Mouse (Mus musculus) CH12.LX (cell line): ENCODE results near the gene Dmrtc2. TPM values are rescaled to one million over a fixed set of nuclear protein-coding genes. Genes with fewer than 3 reads are reported as not detected.

Source experiments
- DNase-seq: peaks from one replicate; pipeline ENCODE4 v3.0.0-alpha.2; 2013; ENCODE audit errors: extremely low read depth
- H3K27ac ChIP-seq: 2 replicates; pipeline ENCODE4 v1.5.1; 2012; ENCODE audit warnings: low read depth, mild to moderate bottlenecking, control low read depth, moderate library complexity; ENCODE audit not compliant: insufficient read depth
- H3K27me3 ChIP-seq: replicated peaks from 2 replicates; pipeline ENCODE3; 2012; ENCODE audit warnings: inconsistent platforms
- H3K36me3 ChIP-seq, 2 experiments: replicated peaks in 1 of 2; 2 replicates each; pipeline versions ENCODE3 to v1.6.1; 2012; ENCODE audit warnings: inconsistent platforms in 1 of 2, low read length in 1 of 2, mild to moderate bottlenecking in 1 of 2, mixed read lengths in 1 of 2, moderate library complexity in 1 of 2; ENCODE audit not compliant: control insufficient read depth in 1 of 2, insufficient read depth in 1 of 2
- H3K4me1 ChIP-seq, 2 experiments: 2 replicates each; pipeline ENCODE4 v1.6.1; 2012; ENCODE audit warnings: inconsistent platforms in 1 of 2, moderate library complexity in 1 of 2; ENCODE audit not compliant: insufficient read depth in 2 of 2, control insufficient read depth in 1 of 2
- H3K4me2 ChIP-seq: 2 replicates; pipeline ENCODE4 v1.6.1; 2012; ENCODE audit warnings: low read depth, mild to moderate bottlenecking, control low read depth; ENCODE audit not compliant: poor library complexity, insufficient read depth, severe bottlenecking
- H3K4me3 ChIP-seq, 3 experiments: fragments of 150-350 bp in 1 of 3; sonication (generic) in 1 of 3; replicated peaks in 1 of 3; 2 replicates each; pipeline versions ENCODE3 to v1.5.1; 2011 to 2012; ENCODE audit warnings: low read depth in 2 of 3, low read length in 2 of 3, mild to moderate bottlenecking in 2 of 3, moderate library complexity in 2 of 3, control low read depth in 1 of 3, improper control_type of control experiment in 1 of 3, inconsistent platforms in 1 of 3, mixed read lengths in 1 of 3; ENCODE audit not compliant: poor library complexity in 1 of 3
- H3K79me2 ChIP-seq: replicated peaks from 2 replicates; pipeline ENCODE4 v1.6.1; 2012; ENCODE audit warnings: mild to moderate bottlenecking, moderate library complexity; ENCODE audit not compliant: control insufficient read depth, poor library complexity, insufficient read depth, severe bottlenecking; ENCODE audit errors: extremely low read depth
- H3K9ac ChIP-seq: 2 replicates; pipeline ENCODE4 v1.6.1; 2012; ENCODE audit warnings: low read depth, mild to moderate bottlenecking, control low read depth, moderate library complexity; ENCODE audit not compliant: insufficient read depth
- H3K9me3 ChIP-seq: replicated peaks from 2 replicates; pipeline ENCODE3; 2012; ENCODE audit warnings: low read length, inconsistent platforms, mixed read lengths
- BHLHE40 ChIP-seq: IDR thresholded peaks from 2 replicates; pipeline ENCODE4 v1.6.1; 2011; ENCODE audit warnings: mild to moderate bottlenecking, low read depth, low read length, improper control_type of control experiment
- CHD2 ChIP-seq: IDR thresholded peaks from 2 replicates; pipeline ENCODE4 v1.6.1; 2011; ENCODE audit warnings: low read length, improper control_type of control experiment
- CTCF ChIP-seq, 2 experiments: IDR thresholded peaks in 1 of 2; conservative IDR thresholded peaks in 1 of 2; 2 replicates each; pipeline ENCODE4 v1.5.1; 2011 to 2012; ENCODE audit warnings: low read depth in 2 of 2, low read length in 2 of 2, improper control_type of control experiment in 1 of 2, inconsistent platforms in 1 of 2, mild to moderate bottlenecking in 1 of 2, moderate library complexity in 1 of 2
- E2F4 ChIP-seq: IDR thresholded peaks from 2 replicates; pipeline ENCODE4 v1.6.1; 2011; ENCODE audit warnings: low read depth, low read length, improper control_type of control experiment; ENCODE audit not compliant: insufficient replicate concordance
- ELF1 ChIP-seq: IDR thresholded peaks from 2 replicates; pipeline ENCODE4 v1.6.1; 2014; ENCODE audit warnings: low read depth, mild to moderate bottlenecking, inconsistent platforms, low read length, improper control_type of control experiment
- EP300 ChIP-seq: IDR thresholded peaks from 2 replicates; pipeline ENCODE4 v1.6.1; 2011; ENCODE audit warnings: low read length, improper control_type of control experiment
- GABPA ChIP-seq: IDR thresholded peaks from 2 replicates; pipeline ENCODE4 v1.6.1; 2012; ENCODE audit warnings: low read depth, low read length, improper control_type of control experiment, inconsistent platforms; ENCODE audit not compliant: insufficient replicate concordance
- HCFC1 ChIP-seq: IDR thresholded peaks from 2 replicates; pipeline ENCODE4 v1.6.1; 2012; ENCODE audit warnings: low read depth, mild to moderate bottlenecking, inconsistent platforms, low read length, improper control_type of control experiment
- IRF4 ChIP-seq: IDR thresholded peaks from 2 replicates; pipeline ENCODE4 v1.6.1; 2014; ENCODE audit warnings: low read depth, mild to moderate bottlenecking, inconsistent platforms, low read length, improper control_type of control experiment
- JUN ChIP-seq: IDR thresholded peaks from 2 replicates; pipeline ENCODE4 v1.6.1; 2011; ENCODE audit warnings: low read depth, mild to moderate bottlenecking, low read length, improper control_type of control experiment, moderate library complexity; ENCODE audit not compliant: insufficient read depth
- JUND ChIP-seq: conservative IDR thresholded peaks from 2 replicates; pipeline ENCODE4 v1.6.1; 2011; ENCODE audit warnings: low read depth, low read length, improper control_type of control experiment
- KAT2A ChIP-seq: IDR thresholded peaks from 2 replicates; pipeline ENCODE4 v1.6.1; 2012; ENCODE audit warnings: low read length, improper control_type of control experiment, inconsistent platforms; ENCODE audit not compliant: insufficient replicate concordance
- MAFK ChIP-seq: IDR thresholded peaks from 2 replicates; pipeline ENCODE4 v1.6.1; 2011; ENCODE audit warnings: low read length, improper control_type of control experiment; ENCODE audit not compliant: insufficient replicate concordance
- MAX ChIP-seq: IDR thresholded peaks from 2 replicates; pipeline ENCODE4 v1.6.1; 2011; ENCODE audit warnings: low read length, improper control_type of control experiment
- MAZ ChIP-seq: IDR thresholded peaks from 2 replicates; pipeline ENCODE4 v1.6.1; 2012; ENCODE audit warnings: low read depth, mild to moderate bottlenecking, inconsistent platforms, low read length, improper control_type of control experiment, moderate library complexity
- MEF2A ChIP-seq: IDR thresholded peaks from 2 replicates; pipeline ENCODE4 v1.6.1; 2014; ENCODE audit warnings: low read depth, mild to moderate bottlenecking, inconsistent platforms, low read length, improper control_type of control experiment, borderline replicate concordance
- MXI1 ChIP-seq: IDR thresholded peaks from 2 replicates; pipeline ENCODE4 v1.6.1; 2011; ENCODE audit warnings: mild to moderate bottlenecking, low read depth, low read length, improper control_type of control experiment
- MYC ChIP-seq: IDR thresholded peaks from 2 replicates; pipeline ENCODE4 v1.6.1; 2011; ENCODE audit warnings: low read depth, mild to moderate bottlenecking, improper control_type of control experiment, low read length
- NELFE ChIP-seq: IDR thresholded peaks from 2 replicates; pipeline ENCODE4 v1.6.1; 2011; ENCODE audit warnings: low read depth, low read length, improper control_type of control experiment
- NRF1 ChIP-seq: IDR thresholded peaks from 2 replicates; pipeline ENCODE4 v1.6.1; 2014; ENCODE audit warnings: low read depth, mild to moderate bottlenecking, inconsistent platforms, low read length, improper control_type of control experiment, moderate library complexity
- PAX5 ChIP-seq: IDR thresholded peaks from 2 replicates; pipeline ENCODE4 v1.6.1; 2012; ENCODE audit warnings: low read length, inconsistent platforms, mixed read lengths
- POLR2A ChIP-seq: IDR thresholded peaks from 2 replicates; pipeline ENCODE4 v1.6.1; 2011; ENCODE audit warnings: low read depth, mild to moderate bottlenecking, improper control_type of control experiment, low read length
- POLR2AphosphoS2 ChIP-seq: IDR thresholded peaks from 2 replicates; pipeline ENCODE4 v1.6.1; 2011; ENCODE audit warnings: low read depth, low read length, improper control_type of control experiment
- RAD21 ChIP-seq: IDR thresholded peaks from 2 replicates; pipeline ENCODE4 v1.6.1; 2011; ENCODE audit warnings: low read depth, mild to moderate bottlenecking, low read length, improper control_type of control experiment, moderate library complexity
- RCOR1 ChIP-seq: conservative IDR thresholded peaks from 2 replicates; pipeline ENCODE4 v1.6.1; 2012; ENCODE audit warnings: low read depth, mild to moderate bottlenecking, inconsistent platforms, low read length, improper control_type of control experiment
- SIN3A ChIP-seq: IDR thresholded peaks from 2 replicates; pipeline ENCODE4 v1.6.1; 2012; ENCODE audit warnings: low read length, improper control_type of control experiment, inconsistent platforms
- SMC3 ChIP-seq: IDR thresholded peaks from 2 replicates; pipeline ENCODE4 v1.6.1; 2011; ENCODE audit warnings: low read depth, low read length, improper control_type of control experiment
- TBP ChIP-seq: conservative IDR thresholded peaks from 2 replicates; pipeline ENCODE4 v1.6.1; 2011; ENCODE audit warnings: low read depth, low read length, improper control_type of control experiment
- TCF12 ChIP-seq: IDR thresholded peaks from 2 replicates; pipeline ENCODE4 v1.6.1; 2014; ENCODE audit warnings: low read depth, mild to moderate bottlenecking, inconsistent platforms, low read length, improper control_type of control experiment
- UBTF ChIP-seq: IDR thresholded peaks from 2 replicates; pipeline ENCODE4 v1.6.1; 2012; ENCODE audit warnings: low read depth, mild to moderate bottlenecking, inconsistent platforms, low read length, improper control_type of control experiment, moderate library complexity
- USF2 ChIP-seq: conservative IDR thresholded peaks from 2 replicates; pipeline ENCODE4 v1.6.1; 2011; ENCODE audit warnings: low read depth, low read length, improper control_type of control experiment
- ZC3H11A ChIP-seq: IDR thresholded peaks from 2 replicates; pipeline ENCODE4 v1.6.1; 2012; ENCODE audit warnings: low read depth, mild to moderate bottlenecking, inconsistent platforms, low read length, improper control_type of control experiment
- ZKSCAN1 ChIP-seq: IDR thresholded peaks from 2 replicates; pipeline ENCODE4 v1.6.1; 2012; ENCODE audit warnings: low read depth, inconsistent platforms, low read length, improper control_type of control experiment, borderline replicate concordance
- ZMIZ1 ChIP-seq: IDR thresholded peaks from 2 replicates; pipeline ENCODE4 v1.6.1; 2012; ENCODE audit warnings: low read depth, mild to moderate bottlenecking, inconsistent platforms, low read length, improper control_type of control experiment
- dilution Hi-C: fragments of 300-500 bp; cut with MboI; formaldehyde crosslinking; loops from 2 replicates; pipeline ENCODE4 v1.14.3; 2020; ENCODE audit warnings: low sequenced_read_pairs; ENCODE audit not compliant: extremely low pct_unique_long_range_greater_than_20kb, extremely low pct_ligation_motif_present
- in situ Hi-C: fragments of 300-500 bp; cut with MboI; formaldehyde crosslinking; loops from 3 replicates; pipeline ENCODE4 v1.14.3; 2019; ENCODE audit warnings: low sequenced_read_pairs, low pct_ligation_motif_present, low pct_unique_long_range_greater_than_20kb, mixed read lengths
- polyA plus RNA-seq: library from polyadenylated mRNA; unstranded; fragments of >175 nt; gene quantifications from 2 replicates; pipeline ENCODE4 v1.2.1, GENCODE M21; 2012; ENCODE audit warnings: low read depth; ENCODE audit not compliant: insufficient read length
- total RNA-seq, 2 experiments: library from RNA; depleted of rRNA; stranded (reverse); fragments of 300-350 nt in 1 of 2; fragments of >200 nt in 1 of 2; gene quantifications; 2 replicates each; pipeline ENCODE4 v1.2.3; 2012 to 2014

Dmrtc2 gene
- total and polyA plus RNA-seq, 3 experiments = not detected

DNA sequence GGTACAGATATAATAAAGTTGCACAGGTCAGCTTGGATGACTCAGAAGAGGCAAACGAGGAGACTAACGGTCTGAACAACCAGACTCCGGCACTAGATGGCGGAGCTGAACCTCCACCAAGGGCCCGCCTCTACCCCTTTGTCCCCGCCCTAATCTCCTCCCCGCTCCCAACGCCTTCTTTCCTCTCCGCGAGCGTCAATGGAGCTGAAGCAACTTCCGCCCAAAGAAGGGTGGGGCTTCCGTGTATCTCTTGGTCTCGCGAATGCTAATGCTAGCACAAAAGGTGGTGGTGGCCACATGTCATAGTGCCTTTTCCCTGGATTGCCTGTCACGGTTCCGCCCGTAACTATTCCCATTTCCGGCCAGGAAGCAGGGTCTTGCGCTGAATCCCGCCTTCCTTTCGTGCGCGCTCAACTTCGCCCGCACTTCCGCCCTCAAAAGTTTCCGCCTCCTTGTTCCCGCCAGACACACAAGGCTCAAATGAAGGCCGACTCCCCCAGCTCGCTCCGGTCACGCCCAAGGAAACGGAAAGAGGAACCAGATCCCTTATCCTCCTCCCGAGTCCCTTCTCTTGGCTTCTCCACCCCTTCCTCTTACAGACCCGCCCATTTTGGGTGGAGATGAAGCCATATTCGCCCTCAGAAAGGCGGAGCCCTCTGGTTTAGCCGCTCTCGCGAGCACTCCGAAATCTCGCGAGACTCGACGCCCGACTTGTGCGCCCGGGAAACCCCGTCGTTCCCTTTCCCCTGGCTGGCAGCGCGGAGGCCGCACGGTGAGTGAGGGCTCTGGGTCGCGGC is 14.2 kb downstream of the Dmrtc2 start, which contains the start of gene Rps19 (continued):
- TF ChIP-seq ZMIZ1 (0 out of 2 replicates have a peak, but pooled peaks have one; percentile 65), ELF1 (peak; percentile 94), TCF12 (peak; percentile 97), RAD21 (peak; percentile 33), PAX5 (no peak), KAT2A (peak; percentile 62; the same call in 1 of the 2 replicates), GABPA (no peak; the same call in 1 of the 2 replicates), SMC3 (peak; percentile 62), MYC (peak; percentile 68; the same call in 1 of the 2 replicates)

DNA sequence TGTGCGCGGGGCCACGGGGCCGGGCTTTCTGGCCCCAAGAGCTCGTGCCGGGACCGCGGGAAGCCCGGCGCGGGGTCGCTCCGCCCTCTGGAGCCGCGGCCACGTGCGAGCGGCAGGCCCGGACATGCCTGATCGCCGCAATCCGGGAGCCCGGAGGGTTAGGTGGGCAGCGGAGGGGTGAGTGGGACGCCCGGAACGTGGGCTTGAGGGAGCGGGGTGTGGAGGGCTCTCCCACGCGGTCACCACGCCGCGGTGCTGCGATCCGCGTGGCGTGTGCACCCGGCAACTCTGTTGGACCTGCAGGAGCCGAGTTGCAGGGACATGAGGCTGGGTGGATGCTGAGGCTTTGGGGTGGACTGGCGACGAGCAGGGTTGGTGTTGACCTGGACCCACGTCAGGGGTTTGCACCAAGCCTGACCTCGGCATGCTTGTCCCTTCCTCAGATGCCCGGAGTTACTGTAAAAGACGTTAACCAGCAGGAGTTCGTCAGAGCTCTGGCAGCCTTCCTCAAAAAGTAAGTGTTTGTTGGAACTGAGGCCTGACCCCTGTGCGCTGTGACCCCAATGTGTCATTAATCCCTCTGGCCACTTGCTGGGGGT is 14.9 kb downstream of the Dmrtc2 start:
- peak overlapping the region; percentile 85 for H3K27ac ChIP-seq
- no peaks in the 10 kb centered on the region for H3K9me3 ChIP-seq
- peaks cover 0 to 27% of the 10 kb centered on the region in 2 experiments; a peak in 2 of 4 replicates for H3K4me1 ChIP-seq
- dilution Hi-C loops = no loop called here
- in situ Hi-C loops = loop anchor here (5.0 kb wide), 2 partner anchors 37 to 68 kb away; no protein-coding TSS in a partner anchor
- no peaks in the 10 kb centered on the region for H3K27me3 ChIP-seq
- H3K4me3 ChIP-seq = peak overlapping the region; percentile 99 to 100 (median 100)
- peak overlapping the region; percentile 94; the same call in 1 of the 2 replicates for H3K4me2 ChIP-seq
- no peak for DNase-seq
- H3K79me2 ChIP-seq = peaks cover 42% of the 10 kb centered on the region
- H3K9ac ChIP-seq = peak overlapping the region; percentile 100
- H3K36me3 ChIP-seq = peaks cover 43 to 50% of the 10 kb centered on the region in 2 experiments
- TF ChIP-seq CHD2 (no peak), NELFE (peak; percentile 17; the same call in 1 of the 2 replicates), MAZ (no peak), GABPA (no peak), JUND (no peak), POLR2A (no peak; the same call in 1 of the 2 replicates), USF2 (no peak), KAT2A (no peak), JUN (no peak), MXI1 (peak; percentile 94), UBTF (peak; percentile 67; the same call in 1 of the 2 replicates), EP300 (no peak), HCFC1 (no peak), CTCF (conservative IDR thresholded peaks at IDR 0.05 in 1 of 2, IDR thresholded peaks at IDR 0.05 in 1 of 2; ENCODE audit: low read depth in 2 of 2, low read length in 2 of 2) (no peak), ELF1 (no peak), RCOR1 (no peak), NRF1 (no peak), MAFK (no peak), E2F4 (no peak), MYC (peak; percentile 61), SIN3A (peak; percentile 52; the same call in 1 of the 2 replicates), TBP (no peak), RAD21 (no peak), BHLHE40 (peak; percentile 30; the same call in 1 of the 2 replicates), MEF2A (no peak; the same call in 1 of the 2 replicates), MAX (peak; percentile 93), ZKSCAN1 (no peak), ZC3H11A (no peak), IRF4 (0 out of 2 replicates have a peak, but pooled peaks have one; percentile 10), ZMIZ1 (peak; percentile 66), POLR2AphosphoS2 (peak; percentile 92)
